Mouse (Mus musculus) left cerebral cortex, postnatal 36 days (tissue): Measurements from ENCODE around the gene Rasgef1b. TPM values are rescaled to one million over a fixed set of nuclear protein-coding genes. Genes with fewer than 3 reads are reported as not detected.

Experiments used
- DNase-seq, 2 experiments: peaks; one replicate each; pipeline ENCODE4 v3.0.0; 2021 to 2022; ENCODE audit warnings: low spot score in 2 of 2, mixed read lengths in 1 of 2
- intact Hi-C: fragments of 180-260 bp; cut with DNase I; formaldehyde crosslinking; loops from one replicate; pipeline ENCODE4 v1.15.1; 2025
- total RNA-seq, 2 experiments: library from RNA; stranded (reverse); gene quantifications; 2 replicates each; pipeline ENCODE4 v1.2.3; 2021

Gene Rasgef1b
- total RNA-seq, 2 experiments from 2014 or later, result 85.1 to 90.1 TPM

DNA sequence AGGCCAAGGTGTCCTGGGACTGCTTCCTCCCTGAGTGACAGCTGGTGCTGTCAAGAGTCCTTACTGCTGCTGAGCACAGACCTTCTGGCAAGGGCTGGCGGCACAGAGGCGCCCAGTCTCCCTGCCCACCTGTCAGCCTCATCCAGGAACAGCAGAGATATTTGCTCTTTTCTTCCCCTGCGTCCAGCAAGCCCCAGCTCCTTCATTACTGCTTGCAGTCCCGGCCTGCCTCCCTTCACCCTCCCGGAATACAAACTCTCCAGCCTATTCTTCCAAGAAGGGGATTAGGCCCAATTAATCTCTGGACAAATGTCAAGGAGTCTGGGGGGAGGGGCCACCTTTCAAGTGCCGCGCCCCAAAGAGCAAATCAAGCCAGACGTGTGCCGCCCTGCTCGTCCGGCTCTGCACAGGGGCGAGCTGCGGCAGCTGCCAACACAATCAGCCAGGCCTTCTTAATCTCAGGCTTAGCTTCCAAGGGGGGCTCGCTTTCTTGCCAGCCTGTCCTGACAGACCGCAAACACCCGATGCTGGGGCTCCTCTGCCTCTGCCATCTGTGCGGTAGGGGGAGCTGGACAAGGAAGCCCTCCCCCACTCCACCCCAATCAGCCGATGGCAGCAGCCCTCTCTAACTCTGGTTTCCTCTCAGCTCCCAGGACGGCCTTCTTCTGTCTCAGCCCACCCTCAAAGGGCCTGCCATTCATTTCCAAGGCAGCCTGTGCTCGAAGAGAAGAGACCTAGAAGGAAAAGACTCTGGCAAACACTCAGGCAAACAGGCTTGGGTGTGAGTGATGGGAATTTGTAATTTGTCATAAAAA lies 249.4 kb downstream of the Rasgef1b start:
- peak; percentile 26 to 29 for DNase-seq
- intact Hi-C loops, result no loop called here

DNA sequence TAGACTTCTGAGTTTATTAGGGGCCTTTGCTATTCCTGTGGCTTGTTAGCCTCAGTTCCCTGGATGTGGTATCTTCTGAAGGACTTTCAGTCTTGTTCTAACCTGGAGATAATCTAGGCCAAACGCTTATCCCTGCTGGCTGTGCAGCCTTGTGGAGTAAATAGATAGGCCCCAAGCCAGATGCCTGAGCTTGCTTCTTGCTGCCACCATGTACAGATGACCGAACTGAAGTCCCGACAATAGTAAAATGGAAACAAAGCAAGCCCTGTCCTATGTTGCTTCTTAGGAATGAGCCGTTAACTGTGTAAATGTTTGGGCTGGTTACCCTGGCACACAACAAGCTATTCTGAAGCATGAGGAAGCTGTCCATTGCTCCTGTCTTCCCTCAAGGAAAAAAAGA lies 250.1 kb downstream of the Rasgef1b start:
- DNase-seq, result no peak

DNA sequence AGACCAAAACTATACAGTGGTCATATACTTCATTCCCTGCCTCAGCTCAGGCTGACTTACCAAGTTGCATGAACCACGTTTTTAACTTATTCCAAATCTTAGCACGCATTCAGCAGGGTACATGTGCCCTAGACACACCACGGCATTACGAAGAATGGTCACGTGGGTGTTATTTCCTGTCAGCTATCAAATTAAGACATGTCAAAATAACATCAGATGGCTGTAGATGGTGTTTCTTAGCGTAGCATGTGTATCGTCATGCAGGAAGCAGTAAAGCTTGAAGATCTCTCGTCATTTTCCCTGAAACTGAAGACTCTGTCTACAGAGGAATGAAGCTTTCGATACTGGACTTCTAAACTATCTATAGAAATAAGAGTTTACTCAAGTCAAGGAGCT lies 251.4 kb downstream of the Rasgef1b start:
- intact Hi-C loops, result no loop called here
- no peak for DNase-seq

More for the DNA sequence above, 250.1 kb downstream of the Rasgef1b start:
- intact Hi-C loops, result no loop called here

DNA sequence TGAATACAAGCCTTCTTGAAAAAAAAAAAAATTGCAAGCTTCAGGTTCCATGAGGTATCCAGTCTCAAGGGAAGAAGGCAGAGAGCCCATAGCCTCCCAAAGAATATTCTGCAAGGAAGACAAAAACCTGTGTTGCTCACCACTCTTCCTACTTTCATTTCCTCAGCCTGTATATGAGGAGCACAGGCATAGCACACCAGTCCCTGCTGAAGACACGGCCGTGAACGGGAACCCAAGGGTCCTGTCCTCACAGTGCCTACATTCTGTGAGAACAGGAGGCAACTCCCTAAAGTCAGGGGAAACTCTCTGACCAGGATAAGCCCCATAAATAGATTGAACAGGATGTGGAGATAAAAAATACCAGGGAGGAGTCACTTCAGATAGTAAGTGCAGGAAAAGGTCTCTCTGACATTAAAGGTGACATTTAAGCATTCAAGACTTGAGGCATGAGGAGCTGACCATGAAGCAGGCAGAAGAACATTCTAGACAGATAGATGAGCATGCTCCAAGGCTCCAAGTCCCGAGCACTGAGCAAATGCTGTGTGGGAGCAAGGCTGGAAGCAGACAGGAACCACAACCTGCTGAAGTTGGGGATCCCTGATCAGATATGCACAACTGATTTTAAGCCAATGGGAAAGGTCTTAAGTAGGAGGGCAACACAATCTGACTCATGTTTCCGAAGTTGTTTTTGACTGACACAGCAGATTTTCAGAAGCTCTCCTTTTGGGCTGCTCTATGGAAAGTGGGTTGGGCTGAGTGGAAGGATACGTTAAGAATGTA lies 252.0 kb downstream of the Rasgef1b start:
- intact Hi-C loops, result no loop called here
- no peak for DNase-seq

DNA sequence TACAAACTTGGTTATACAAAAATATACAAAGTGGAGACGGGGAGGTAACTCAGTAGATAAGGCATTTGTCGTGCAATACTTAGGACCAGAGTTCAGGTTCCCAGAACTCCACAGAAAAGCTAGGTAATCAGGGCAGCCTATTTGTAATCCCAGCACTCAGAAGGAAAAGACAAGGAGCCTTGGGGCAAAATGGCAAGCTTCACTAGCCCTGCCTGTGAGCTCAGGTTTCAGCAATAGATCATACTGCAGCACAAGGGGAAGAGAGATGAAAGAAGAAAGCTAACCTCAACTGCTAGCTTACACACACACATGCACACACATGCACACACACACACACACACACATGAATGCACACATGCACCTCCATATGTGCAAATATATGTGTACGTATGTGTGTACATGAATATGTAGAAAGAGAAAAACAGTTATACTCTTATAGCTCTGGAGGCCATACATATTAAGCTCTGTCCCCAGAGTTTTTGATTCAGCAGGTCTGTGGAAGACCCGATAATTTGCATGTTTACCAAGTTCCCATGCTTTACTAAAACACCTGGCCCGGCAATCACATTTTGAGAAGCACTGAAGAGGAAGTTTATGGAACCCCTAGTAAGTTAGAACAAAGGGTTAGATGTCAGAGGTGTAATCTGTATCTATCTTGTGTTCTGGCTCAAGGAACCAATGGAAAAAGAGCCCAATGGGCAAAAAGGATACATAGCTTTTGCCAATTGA lies 256.1 kb downstream of the Rasgef1b start:
- DNase-seq, result no peak
- intact Hi-C loops, result no loop called here

DNA sequence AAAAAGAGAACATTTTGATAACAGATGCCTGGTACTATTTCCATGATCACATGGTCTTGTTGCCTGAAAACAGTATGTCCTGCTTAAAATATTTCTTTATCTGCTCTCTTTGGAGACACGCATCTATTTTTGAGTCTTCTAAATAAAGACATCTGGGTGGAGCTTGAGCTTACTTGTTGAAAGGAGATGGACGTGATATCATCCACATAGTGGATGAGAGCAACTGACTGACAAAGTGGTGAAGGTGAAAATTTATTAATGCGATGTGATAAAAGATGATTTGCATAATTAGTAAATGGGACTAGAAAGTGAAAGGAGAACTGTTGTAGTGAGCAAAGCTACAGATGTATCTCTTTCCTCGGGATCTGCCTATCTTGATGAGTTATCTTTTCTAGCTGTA lies 257.1 kb downstream of the Rasgef1b start:
- no peak for DNase-seq

DNA sequence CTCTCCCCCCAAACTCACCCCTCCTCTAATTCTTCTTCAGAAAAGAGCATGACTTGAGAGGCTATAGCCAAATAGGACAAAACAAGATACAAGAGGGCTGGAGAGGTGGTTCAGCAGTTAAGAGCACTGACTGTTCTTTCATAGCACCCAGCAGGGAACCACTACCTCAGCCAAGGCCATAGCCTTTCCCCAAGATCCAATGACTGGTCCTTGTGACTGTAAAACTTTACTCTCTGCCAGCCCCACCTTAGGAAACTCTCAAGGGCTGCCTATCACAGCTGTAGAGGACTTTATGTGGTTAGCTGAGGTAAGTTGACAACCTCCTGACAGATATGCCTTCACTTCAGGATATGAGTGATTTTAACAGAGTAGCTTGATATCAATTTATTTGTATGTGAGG lies 258.3 kb downstream of the Rasgef1b start:
- intact Hi-C loops, result no loop called here
- no peak for DNase-seq

More for the DNA sequence above, 257.1 kb downstream of the Rasgef1b start:
- intact Hi-C loops, result no loop called here

DNA sequence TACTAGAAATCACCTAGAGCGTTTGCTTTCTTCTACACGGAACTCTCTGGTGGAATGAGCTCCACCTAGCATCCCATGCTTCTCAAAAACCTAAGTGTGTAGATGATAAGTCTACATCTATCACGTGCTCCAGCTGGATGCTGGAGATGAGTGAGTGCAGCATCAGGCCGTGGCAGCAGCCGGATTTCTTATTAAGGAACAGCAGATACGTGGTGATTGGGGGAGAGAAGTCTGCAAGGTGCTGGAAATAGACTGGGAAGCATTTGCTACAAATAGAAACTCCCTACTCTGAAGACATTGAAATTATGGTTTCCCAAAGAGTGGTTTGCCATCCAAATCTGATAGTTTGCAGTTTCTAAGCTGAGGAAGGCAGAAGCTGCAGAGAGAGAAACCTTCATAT lies 269.9 kb downstream of the Rasgef1b start:
- intact Hi-C loops, result no loop called here

DNA sequence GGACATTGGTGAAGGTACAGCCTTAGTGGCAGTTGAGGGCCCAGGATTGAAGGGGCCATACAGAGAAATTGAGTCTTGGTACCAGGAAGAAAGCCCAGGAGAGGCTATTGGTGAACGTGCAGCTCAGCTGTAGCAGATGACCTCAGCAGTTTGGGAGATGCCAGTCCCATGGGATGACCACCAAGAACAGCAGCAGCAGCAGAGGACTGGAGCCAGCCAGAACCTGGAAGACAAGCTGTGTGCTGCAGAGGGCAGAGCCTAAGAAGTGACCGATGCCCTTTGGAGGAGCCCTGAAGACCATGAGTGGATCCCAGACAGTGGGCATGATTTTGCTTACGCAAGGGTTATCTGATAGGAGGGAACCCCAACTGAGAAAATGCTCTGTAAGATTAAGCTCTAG lies 271.6 kb downstream of the Rasgef1b start:
- intact Hi-C loops, result no loop called here
- no peak for DNase-seq

More for the DNA sequence above, 269.9 kb downstream of the Rasgef1b start:
- DNase-seq, result peak in 1 of 2 experiments; percentile 31

DNA sequence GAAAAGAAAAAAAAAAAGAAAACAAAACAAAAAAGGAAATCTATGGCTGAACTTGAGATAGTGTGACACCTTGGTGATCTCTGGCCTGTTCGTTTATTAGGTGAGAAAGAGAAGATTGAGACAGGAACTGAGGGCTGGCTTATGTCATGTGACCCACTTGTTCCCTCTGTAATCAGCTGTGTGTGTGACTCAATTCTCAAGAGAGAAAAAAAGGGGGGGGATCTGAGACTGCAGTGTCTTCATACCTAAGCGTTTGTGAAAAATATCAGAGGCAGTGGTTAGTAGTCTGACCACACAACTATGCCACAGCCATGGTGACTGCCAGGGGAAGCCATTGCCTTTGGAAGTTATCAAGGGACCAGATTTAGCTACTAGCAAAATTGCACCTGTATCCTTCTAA lies 276.9 kb downstream of the Rasgef1b start:
- intact Hi-C loops, result no loop called here
- no peak for DNase-seq

DNA sequence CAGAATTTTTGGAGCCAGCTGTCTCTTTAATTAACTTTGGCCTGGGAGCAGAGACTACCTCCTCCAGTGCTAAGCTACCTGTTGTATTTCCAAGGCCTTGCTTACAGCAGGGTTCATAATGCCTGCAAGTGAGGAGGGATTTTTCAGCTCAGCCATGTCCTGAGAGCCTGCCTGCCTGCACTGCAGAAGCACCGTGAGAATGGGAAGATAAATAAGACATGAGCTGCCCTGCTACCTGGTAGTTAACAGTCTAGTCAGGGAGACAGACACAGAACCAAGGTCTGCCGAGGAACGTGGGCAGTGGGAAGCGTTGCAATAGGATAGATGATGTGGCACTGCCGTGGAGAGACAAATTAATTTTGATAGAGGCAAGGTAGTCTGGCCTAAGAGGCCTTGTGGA lies 277.4 kb downstream of the Rasgef1b start:
- DNase-seq, result no peak
- intact Hi-C loops, result no loop called here

DNA sequence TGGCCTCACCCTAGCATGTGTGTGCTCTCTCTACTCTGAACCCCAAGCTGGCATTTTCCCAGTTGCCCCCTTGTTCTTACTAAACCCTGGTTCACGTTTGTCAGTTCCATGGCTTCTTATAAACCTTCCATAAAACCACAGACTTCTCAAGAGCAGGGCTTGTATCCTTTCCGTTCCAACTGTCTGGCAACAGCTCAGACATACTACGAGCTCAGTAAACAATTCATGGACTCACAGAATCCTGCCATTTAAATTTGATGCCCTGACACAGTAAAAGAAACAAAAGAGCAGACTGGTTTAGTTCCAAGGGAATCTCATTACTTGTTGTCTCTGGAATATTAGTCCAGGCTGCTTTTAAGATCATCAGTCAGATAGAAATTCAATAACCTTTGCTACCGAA lies 277.9 kb downstream of the Rasgef1b start:
- no peak for DNase-seq
- intact Hi-C loops, result no loop called here

DNA sequence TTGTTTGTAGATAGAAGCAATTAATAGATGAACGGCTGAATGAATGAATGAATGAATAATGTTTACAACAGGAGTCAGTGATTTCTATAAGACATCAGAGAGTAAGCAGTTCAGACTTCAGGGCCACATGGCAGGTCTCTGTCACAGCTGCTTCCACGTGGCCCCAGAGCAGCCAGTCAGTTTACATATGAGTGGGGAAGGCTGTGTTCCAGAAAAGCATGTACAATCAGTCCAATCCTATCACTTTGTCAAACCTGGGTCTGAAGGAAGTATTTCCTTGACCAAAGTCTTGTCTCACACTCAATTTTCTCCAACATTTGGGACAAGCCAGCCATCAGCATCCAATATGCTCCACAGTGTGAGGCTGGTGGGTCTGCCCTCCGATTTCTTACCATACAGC lies 278.4 kb downstream of the Rasgef1b start:
- DNase-seq, result no peak
- intact Hi-C loops, result no loop called here

DNA sequence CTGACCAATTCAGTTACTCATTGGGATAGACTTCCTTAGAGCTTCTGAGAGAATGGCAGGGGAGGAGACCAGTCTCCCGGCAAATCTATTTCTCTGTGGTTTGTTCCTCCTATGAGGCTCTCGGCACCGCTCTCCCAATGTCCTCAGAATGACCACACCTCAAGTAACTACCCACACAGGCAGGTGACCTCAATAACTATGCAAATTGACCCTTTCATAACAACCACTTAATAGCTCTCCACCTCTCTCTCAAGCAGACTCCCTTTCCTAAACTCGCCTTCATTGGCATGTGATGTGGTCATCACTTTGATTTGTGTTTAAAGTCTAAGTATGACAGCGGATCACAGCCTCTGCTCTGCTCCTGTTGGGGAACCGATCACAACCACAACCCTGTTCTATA lies 281.4 kb downstream of the Rasgef1b start:
- intact Hi-C loops, result no loop called here

DNA sequence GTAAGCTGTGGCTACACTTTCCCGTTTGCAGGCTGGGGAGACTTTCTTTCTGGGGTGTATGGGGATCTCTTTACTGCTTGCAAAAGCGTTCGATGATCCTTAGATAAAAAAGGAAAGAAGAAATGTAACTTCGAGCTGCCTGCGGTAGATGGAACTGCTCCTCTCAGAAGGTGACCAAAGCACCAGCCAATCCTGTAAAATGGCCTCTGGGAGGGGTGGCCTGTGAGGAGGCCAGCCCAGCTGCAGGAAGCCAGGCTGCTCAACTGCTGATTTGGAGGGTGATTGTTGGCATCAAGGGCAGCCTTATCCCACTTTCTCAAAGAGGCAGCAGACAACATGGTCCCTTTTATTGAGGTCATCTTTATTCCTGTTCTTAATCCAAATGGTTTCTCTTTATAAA lies 283.6 kb downstream of the Rasgef1b start:
- DNase-seq, result no peak
- intact Hi-C loops, result no loop called here

More for the DNA sequence above, 281.4 kb downstream of the Rasgef1b start:
- DNase-seq, result no peak

DNA sequence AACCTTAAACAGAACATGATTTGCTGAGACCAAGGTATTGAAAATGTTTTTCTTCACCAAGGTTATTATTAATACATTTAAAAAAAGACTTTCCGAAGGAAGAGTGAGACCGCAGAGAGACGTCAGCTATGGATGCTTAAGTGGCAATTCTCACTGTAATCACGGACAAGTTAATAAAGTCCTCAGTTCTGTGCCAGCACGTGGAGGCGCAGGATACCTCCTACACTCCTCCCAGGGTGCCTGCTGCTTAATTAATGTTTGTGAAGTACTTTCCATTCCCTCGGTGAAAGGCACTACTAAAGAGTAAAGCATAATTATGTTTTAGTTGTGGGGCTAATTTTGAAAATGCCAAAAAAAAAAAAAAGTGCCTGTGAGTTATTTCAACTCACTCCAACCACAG lies 284.1 kb downstream of the Rasgef1b start:
- intact Hi-C loops, result no loop called here
- DNase-seq, result no peak

DNA sequence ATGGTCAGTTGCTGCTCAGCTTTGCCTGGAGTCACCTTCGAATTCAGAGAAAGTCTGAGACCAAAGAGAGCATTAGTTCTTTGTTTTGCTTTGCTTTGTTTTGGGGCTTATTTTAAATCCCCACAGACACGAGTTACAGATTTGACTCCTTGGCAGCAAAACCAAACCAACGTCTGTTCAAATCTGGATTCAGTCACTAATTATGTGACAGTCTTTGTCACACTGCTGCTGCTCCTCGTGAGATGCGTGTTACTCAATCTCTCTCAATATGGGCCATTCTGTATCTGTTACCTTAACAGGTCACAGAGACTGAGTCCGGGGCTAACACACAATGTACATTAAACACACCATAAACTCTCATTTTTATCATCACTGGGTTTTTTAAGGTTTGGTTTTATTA lies 288.8 kb downstream of the Rasgef1b start:
- intact Hi-C loops, result no loop called here
- no peak for DNase-seq

DNA sequence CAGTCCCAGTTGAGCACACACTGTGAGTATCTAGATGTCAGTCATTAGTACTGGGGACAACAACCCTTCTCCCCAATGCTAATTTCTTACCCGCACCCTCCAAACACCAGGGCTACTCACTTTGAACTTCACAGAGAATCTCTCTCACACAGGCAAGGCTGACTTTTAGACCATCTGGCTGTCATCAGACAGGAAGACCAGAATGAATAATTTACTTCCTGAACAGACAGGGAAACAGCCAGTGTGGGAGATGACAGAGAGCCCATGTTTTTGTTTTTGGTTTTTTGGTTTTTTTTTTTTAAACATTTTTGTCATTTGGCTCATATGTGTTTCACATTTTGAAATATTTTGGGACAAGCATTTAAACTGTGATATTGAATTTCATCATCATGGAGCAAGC lies 290.3 kb downstream of the Rasgef1b start:
- intact Hi-C loops, result no loop called here
- no peak for DNase-seq

DNA sequence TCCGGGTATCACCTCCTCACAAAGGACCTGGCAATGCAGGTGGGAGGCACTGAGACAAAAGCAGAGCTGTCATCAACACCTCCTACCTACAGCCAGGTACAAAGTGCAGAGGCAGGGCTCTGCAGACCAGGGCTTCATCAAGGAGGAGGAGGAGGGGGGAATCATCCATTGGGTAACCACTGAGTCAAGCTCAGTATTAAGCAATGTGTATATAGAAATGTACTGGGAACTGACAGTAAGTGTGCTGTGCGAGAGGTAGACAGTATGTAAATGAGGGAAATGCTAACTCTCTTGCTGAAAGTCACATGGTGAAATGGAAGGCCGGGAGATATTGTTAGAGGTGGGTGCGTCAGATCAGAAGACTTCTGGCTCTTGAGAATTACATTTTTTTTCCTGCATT lies 294.6 kb downstream of the Rasgef1b start:
- DNase-seq, result no peak
- intact Hi-C loops, result no loop called here

DNA sequence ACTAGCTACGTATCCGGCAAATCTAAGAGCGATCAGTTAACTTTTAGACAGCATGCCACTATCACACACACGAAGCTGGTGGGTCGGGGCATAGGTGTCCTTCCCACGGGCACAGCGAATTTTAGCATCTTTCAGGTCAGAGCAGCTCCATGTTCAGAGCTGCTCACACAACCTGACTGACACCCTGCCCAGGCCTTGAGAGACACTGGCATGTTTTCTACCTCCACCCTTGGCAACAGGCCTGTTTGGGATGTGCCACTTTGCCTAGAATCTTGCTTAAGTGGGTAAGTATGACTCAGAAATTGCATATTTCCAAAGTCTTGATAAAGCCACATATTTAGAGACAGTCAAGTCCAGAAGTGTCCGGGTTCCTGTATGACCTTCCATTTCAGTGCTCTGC lies 296.4 kb downstream of the Rasgef1b start:
- no peak for DNase-seq
- intact Hi-C loops, result no loop called here
